Mouse (Mus musculus) regulatory T cell (primary cell): ENCODE data around the gene Dhrs13.

Source experiments
- in situ Hi-C: fragments of 300-600 bp; cut with MboI, MseI; formaldehyde crosslinking; loops from one replicate; pipeline ENCODE4 v1.15.1; 2025; ENCODE audit warnings: high pct_unique_total_duplicates

Gene Dhrs13

GRCm38 (mm10) chr11:78086925-78087479 lies 54.9 kb downstream of the Dhrs13 start:
- in situ Hi-C loops: loop anchor here (10.0 kb wide), 1 partner anchor 1002 kb away; no protein-coding TSS in a partner anchor
